Mouse (Mus musculus) liver, postnatal 0 days (tissue): ENCODE measurements around the gene Pgc. TPM values are rescaled to one million over a fixed set of nuclear protein-coding genes. Genes with fewer than 3 reads are reported as not detected.

Source experiments
- ATAC-seq: fragments of 200-750 bp; cut with Nextera tagmentation; 2 replicates; pipeline ENCODE4 v1.8.0; 2017; ENCODE audit warnings: mild to moderate bottlenecking, moderate library complexity
- DNase-seq: peaks from one replicate; pipeline ENCODE4 v3.0.0-alpha.2; 2016
- H3K27ac ChIP-seq: fragments of 300-500 bp; sonication (generic); 2 replicates; pipeline ENCODE4 v1.5.1; 2014; ENCODE audit warnings: antibody characterized with exemption, moderate library complexity, mild to moderate bottlenecking, low read depth
- H3K27me3 ChIP-seq: fragments of 300-500 bp; sonication (generic); 2 replicates; pipeline ENCODE4 v1.6.1; 2014; ENCODE audit warnings: low read length, control low read depth, mixed read lengths; ENCODE audit not compliant: insufficient read depth
- H3K36me3 ChIP-seq: fragments of 300-500 bp; sonication (generic); replicated peaks from 2 replicates; pipeline ENCODE4 v1.6.1; 2014; ENCODE audit warnings: mild to moderate bottlenecking, control low read depth, low read length, moderate library complexity, mixed read lengths; ENCODE audit not compliant: insufficient read depth
- H3K4me1 ChIP-seq: fragments of 300-500 bp; sonication (generic); 2 replicates; pipeline ENCODE4 v1.6.1; 2014; ENCODE audit warnings: antibody characterized with exemption, mild to moderate bottlenecking, control low read depth; ENCODE audit not compliant: insufficient read depth
- H3K4me2 ChIP-seq: fragments of 300-500 bp; sonication (generic); 2 replicates; pipeline ENCODE4 v1.6.1; 2014; ENCODE audit warnings: low read depth, mild to moderate bottlenecking, low read length, moderate library complexity, mixed read lengths
- H3K4me3 ChIP-seq: fragments of 300-500 bp; sonication (generic); 2 replicates; pipeline ENCODE4 v1.5.1; 2014; ENCODE audit warnings: low read depth, low read length
- H3K9ac ChIP-seq: fragments of 300-500 bp; sonication (generic); replicated peaks from 2 replicates; pipeline ENCODE4 v1.6.1; 2014; ENCODE audit warnings: mild to moderate bottlenecking, moderate library complexity
- H3K9me3 ChIP-seq: fragments of 300-500 bp; sonication (generic); 2 replicates; pipeline ENCODE4 v1.6.1; 2016; ENCODE audit warnings: mild to moderate bottlenecking, control low read depth, low read length, mixed read lengths
- CTCF ChIP-seq: sonication (generic); IDR thresholded peaks from 2 replicates; pipeline ENCODE4 v1.5.1; 2016; ENCODE audit warnings: antibody characterized with exemption, low read depth
- EP300 ChIP-seq: IDR thresholded peaks from 2 replicates; pipeline ENCODE4 v1.6.1; 2016; ENCODE audit warnings: antibody characterized with exemption, low read depth, mild to moderate bottlenecking
- WGBS: fragments of 180-500 bp; shearing (Covaris S2); extraction: QIAGEN DNeasy Blood & Tissue Kit; methylation state at CpG from one replicate; pipeline ENCODE4 v1.1.7; 2014; ENCODE audit not compliant: insufficient replicate concordance; 5-methylcytosine and 5-hydroxymethylcytosine counted together
- polyA plus RNA-seq: library from polyadenylated mRNA; unstranded; fragments of >200 nt; fragmentation: Nextera tagmentation; extraction: Ambion mirVana; gene quantifications from 2 replicates; pipeline ENCODE4 v1.2.1, GENCODE M21; 2015

Pgc gene
- polyA plus RNA-seq, 1 experiment from 2014 or later = 0.15 TPM

- ATAC-seq (no peak), DNase-seq (no peak)
- no peak overlapping the region for H3K27ac ChIP-seq
- no peaks in the 10 kb centered on the region for H3K36me3 ChIP-seq
- H3K4me2 ChIP-seq = no peak overlapping the region
- no peaks in the 10 kb centered on the region for H3K9me3 ChIP-seq
- no peak overlapping the region for H3K4me3 ChIP-seq
- no peaks in the 10 kb centered on the region for H3K27me3 ChIP-seq
- no peak overlapping the region for H3K9ac ChIP-seq
- 89% methylated on average over 14 of the region's 14 CpGs for WGBS
- H3K4me1 ChIP-seq = peaks cover 17% of the 10 kb centered on the region
- TF ChIP-seq CTCF (no peak), EP300 (no peak)
Observed at GRCm38 (mm10) chr17:47744086-47744485, 17.4 kb downstream of the Pgc start.

DNA sequence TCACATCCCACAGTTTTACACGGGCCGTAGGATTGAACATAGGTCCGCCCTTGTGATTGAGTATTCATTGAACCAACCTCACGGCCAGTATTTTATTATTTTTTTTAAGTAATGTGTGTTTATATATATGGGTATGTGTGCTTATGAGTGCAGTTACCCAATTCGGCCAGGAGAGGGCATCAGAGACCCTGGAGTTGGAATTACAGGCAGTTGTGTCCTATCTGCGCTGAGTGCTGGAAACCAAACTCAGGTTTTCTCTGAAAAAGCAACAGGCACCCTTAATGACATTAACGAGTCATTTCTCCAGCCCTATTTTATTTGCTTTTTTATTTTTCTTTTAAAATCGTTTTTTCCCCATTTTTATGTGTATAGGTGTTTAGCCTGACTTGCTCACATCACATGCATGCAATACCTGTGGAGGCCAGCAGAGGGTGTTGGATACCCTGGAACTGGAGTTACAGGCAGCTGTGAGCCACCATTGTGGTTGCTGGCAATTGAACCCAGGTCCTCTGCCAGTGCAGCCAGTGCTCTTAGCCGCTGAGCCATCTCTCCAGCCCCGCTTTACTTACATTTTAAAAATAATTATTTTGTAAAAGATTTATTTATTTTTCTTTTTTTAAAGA is 18.2 kb downstream of the Pgc start:
- Histone ChIP-seq H3K4me3 (no peak overlapping the region), H3K4me1 (peaks cover 13% of the 10 kb centered on the region), H3K9me3 (no peaks in the 10 kb centered on the region), H3K27ac (no peak overlapping the region), H3K9ac (no peak overlapping the region), H3K27me3 (no peaks in the 10 kb centered on the region), H3K4me2 (no peak overlapping the region), H3K36me3 (no peaks in the 10 kb centered on the region)
- DNase-seq (peak; percentile 52), ATAC-seq (no peak)
- WGBS = 85% methylated on average over 10 of the region's 10 CpGs
- no peak for TF ChIP-seq EP300
- TF ChIP-seq CTCF = peak; percentile 48

- 73% methylated on average over 14 of the region's 14 CpGs for WGBS
- TF ChIP-seq EP300 (no peak), CTCF (no peak)
- no peak overlapping the region for H3K9ac ChIP-seq
- H3K4me3 ChIP-seq = no peak overlapping the region
- ATAC-seq (peak; percentile 83), DNase-seq (no peak)
- H3K27me3 ChIP-seq = no peaks in the 10 kb centered on the region
- peaks cover 25% of the 10 kb centered on the region for H3K4me1 ChIP-seq
- peak overlapping the region; percentile 35; the same call in 1 of the 2 replicates for H3K27ac ChIP-seq
- H3K36me3 ChIP-seq = peaks cover 8% of the 10 kb centered on the region; the same call in 1 of the 2 replicates
- H3K9me3 ChIP-seq = no peaks in the 10 kb centered on the region
- no peak overlapping the region for H3K4me2 ChIP-seq
Observed at GRCm38 (mm10) chr17:47748791-47749553, 22.3 kb downstream of the Pgc start.

- TF ChIP-seq CTCF (no peak), EP300 (no peak)
- Histone ChIP-seq H3K4me2 (no peak overlapping the region), H3K4me1 (peaks cover 31% of the 10 kb centered on the region), H3K9me3 (no peaks in the 10 kb centered on the region), H3K27me3 (no peaks in the 10 kb centered on the region), H3K27ac (no peak overlapping the region), H3K4me3 (no peak overlapping the region), H3K36me3 (peaks cover 8% of the 10 kb centered on the region; the same call in 1 of the 2 replicates), H3K9ac (no peak overlapping the region)
- ATAC-seq (no peak), DNase-seq (no peak)
- WGBS = 53% methylated on average over 3 of the region's 3 CpGs
Observed at GRCm38 (mm10) chr17:47749626-47750025, 23.0 kb downstream of the Pgc start.

DNA sequence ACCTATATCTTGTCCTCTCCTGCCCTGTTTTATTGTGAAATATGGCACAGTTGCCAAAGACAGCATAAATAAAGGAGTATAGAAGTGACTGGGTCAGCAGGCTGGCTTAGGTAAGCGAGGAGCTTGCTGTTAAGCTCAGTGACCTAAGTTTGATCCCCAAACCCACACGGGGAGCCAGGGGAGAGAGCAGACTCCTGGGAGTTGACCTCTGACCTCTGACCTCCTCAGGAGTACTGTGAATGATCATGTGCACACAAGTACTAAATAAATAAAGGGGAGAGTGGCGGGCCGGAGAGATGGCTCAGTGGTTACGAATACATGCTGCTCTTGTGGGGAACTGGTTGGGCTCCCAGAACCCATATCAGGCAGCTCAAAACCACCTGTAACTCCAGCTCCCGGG is 23.5 kb downstream of the Pgc start:
- DNase-seq (no peak), ATAC-seq (peak; percentile 35)
- H3K27ac ChIP-seq = no peak overlapping the region
- peaks cover 31% of the 10 kb centered on the region for H3K4me1 ChIP-seq
- no peak overlapping the region for H3K4me3 ChIP-seq
- no peaks in the 10 kb centered on the region for H3K9me3 ChIP-seq
- no peak for TF ChIP-seq EP300
- 62% methylated on average over 6 of the region's 6 CpGs for WGBS
- H3K27me3 ChIP-seq = no peaks in the 10 kb centered on the region
- no peak overlapping the region for H3K4me2 ChIP-seq
- no peak overlapping the region for H3K9ac ChIP-seq
- peaks cover 8% of the 10 kb centered on the region; the same call in 1 of the 2 replicates for H3K36me3 ChIP-seq

- Histone ChIP-seq H3K9ac (no peak overlapping the region), H3K4me3 (no peak overlapping the region), H3K36me3 (peaks cover 8% of the 10 kb centered on the region; the same call in 1 of the 2 replicates), H3K27me3 (no peaks in the 10 kb centered on the region), H3K27ac (no peak overlapping the region), H3K4me2 (no peak overlapping the region), H3K4me1 (peaks cover 31% of the 10 kb centered on the region), H3K9me3 (no peaks in the 10 kb centered on the region)
- WGBS = 75% methylated on average over 5 of the region's 5 CpGs
- DNase-seq = no peak
- TF ChIP-seq EP300 (no peak), CTCF (peak; percentile 42)
- no peak for ATAC-seq
Observed at GRCm38 (mm10) chr17:47751811-47752210, 25.2 kb downstream of the Pgc start.
